Mouse (Mus musculus) lung, adult 2 months (tissue): ENCODE measurements around the gene Mapk7.

ENCODE experiments used
- CTCF ChIP-seq: fragments of 200-500 bp; IDR thresholded peaks from 2 replicates; pipeline ENCODE4 v1.5.1; 2011; ENCODE audit warnings: mild to moderate bottlenecking, low read length, control low read depth; ENCODE audit not compliant: insufficient read depth
- POLR2A ChIP-seq: fragments of 200-500 bp; IDR thresholded peaks from 2 replicates; pipeline ENCODE4 v1.6.1; 2011; ENCODE audit warnings: low read depth, mild to moderate bottlenecking, control low read depth, low read length, borderline replicate concordance; ENCODE audit errors: extremely low read depth

DNA sequence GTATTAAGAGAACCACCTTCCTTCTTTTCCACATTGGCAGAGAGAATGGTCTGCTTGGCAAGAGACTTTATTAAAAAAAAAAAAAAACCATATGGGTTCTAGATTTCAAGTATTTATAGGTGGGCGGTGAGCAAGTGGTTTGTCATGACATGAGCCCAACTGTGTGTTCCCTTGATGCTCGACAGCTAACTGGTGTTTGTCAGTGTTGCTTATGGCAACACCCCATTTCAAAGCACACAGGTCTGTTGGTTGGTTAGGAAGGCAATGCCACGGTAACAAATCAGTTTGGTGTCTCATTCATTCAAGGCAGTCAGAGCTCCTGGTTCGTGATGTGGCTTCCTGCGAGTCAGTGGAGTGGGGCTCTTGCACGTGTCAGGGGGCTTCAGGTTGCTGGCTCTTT, 50.4 kb downstream of the Mapk7 start:
- no peak for TF ChIP-seq CTCF
- no peak for TF ChIP-seq POLR2A
